Mouse (Mus musculus): ENCODE measurements at regions not wholly inside any gene's neighbourhood (a gene's known extent, or its start where the extent isn't known, plus 50 kb on each side); places are given as distances from the start of the nearest gene placed in this dataset.

GRCm38 (mm10) chr14:70839126-70839525, 239.5 kb upstream of the Fam160b2 start:
- no peak for DNase-seq (ENCODE audit: low read depth)

- no peak for DNase-seq (ENCODE audit: low read depth)
Observed at GRCm38 (mm10) chr14:70837528-70837927, 237.9 kb upstream of the Fam160b2 start.

GRCm38 (mm10) chr14:70833238-70833637, 233.6 kb upstream of the Fam160b2 start:
- DNase-seq (ENCODE audit: low read depth) = no peak

- DNase-seq (ENCODE audit: low read depth) = no peak
Observed at GRCm38 (mm10) chr14:70832462-70833212, 233.0 kb upstream of the Fam160b2 start.

GRCm38 (mm10) chr14:70832042-70832441, 232.4 kb upstream of the Fam160b2 start:
- peak; percentile 21 for DNase-seq (ENCODE audit: low read depth)
